Mouse (Mus musculus) right cerebral cortex, postnatal 14 days (tissue): Measurements from ENCODE around the gene Crat.

Source experiments
- DNase-seq: peaks from one replicate; pipeline ENCODE4 v3.0.0; 2022

Gene Crat

GRCm38 (mm10) chr2:30363773-30364650, 51.6 kb downstream of the Crat start, which contains the start of gene Miga2:
Miga2 (plus strand) TSS chr2:30364233.
- peak; percentile 97 for DNase-seq

GRCm38 (mm10) chr2:30362865-30363264, 52.7 kb downstream of the Crat start:
- DNase-seq: no peak

- DNase-seq: no peak
Observed at GRCm38 (mm10) chr2:30360626-30361025, 55.0 kb downstream of the Crat start.

- DNase-seq: peak; percentile 87
Observed at GRCm38 (mm10) chr2:30358533-30359531, 56.8 kb downstream of the Crat start, which contains the start of gene Sh3glb2. Sh3glb2 (minus strand) TSS chr2:30359337.

GRCm38 (mm10) chr2:30357552-30358510, 57.8 kb downstream of the Crat start:
- DNase-seq: peak; percentile 44

GRCm38 (mm10) chr2:30356906-30357305, 58.7 kb downstream of the Crat start:
- no peak for DNase-seq

- DNase-seq: no peak
Observed at GRCm38 (mm10) chr2:30356266-30356665, 59.3 kb downstream of the Crat start.

GRCm38 (mm10) chr2:30355861-30356260, 59.8 kb downstream of the Crat start:
- no peak for DNase-seq

- no peak for DNase-seq
Observed at GRCm38 (mm10) chr2:30351149-30351548, 64.5 kb downstream of the Crat start.
